ENCODE assay signal across 10 mouse cellular contexts in the genomic region with DNA sequence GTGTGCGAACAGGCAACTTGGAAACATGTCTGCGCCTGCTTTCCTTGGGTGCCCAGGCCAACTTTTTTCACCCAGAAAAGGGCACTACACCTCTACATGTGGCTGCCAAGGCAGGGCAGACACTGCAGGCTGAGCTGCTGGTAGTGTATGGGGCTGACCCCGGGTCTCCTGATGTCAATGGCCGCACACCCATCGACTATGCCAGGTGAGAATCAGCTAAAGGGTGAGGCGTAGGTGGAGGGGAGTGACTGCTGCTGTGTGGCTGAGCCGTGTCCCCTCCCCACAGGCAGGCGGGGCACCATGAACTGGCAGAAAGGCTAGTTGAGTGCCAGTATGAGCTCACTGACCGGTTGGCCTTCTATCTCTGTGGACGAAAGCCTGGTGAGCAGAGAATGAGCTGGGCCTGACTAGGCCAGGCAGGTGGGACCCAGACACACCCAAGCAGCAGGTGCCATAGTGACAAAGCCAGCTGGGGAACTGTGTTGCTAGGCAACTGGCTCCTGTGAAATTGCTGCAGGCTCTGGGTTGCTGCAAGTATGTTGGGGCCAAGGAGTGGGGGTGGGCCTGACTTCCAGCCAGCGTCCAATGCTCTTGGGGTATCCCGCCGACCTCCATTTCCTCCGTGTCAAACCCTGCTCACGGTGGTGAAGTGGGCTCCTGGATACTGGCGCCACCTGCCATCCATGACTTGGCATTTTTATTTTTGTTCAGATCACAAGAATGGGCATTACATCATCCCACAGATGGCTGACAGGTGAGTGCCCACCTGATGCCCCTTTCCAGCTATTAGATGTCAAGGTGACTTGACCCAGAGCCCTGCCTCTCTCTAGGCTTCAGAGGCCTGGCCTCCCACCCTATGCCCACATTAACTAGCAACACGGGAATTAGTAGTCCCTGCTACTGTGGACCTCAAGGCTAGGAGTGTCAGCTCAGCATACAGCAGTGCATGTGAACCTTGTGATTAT. TPM values are rescaled to one million over a fixed set of nuclear protein-coding genes. Genes with fewer than 3 reads are reported as not detected.
DNase-seq lines count a peak whose midpoint lies in the region; ATAC-seq and TF ChIP-seq lines count a peak whose summit lies in the region.
"Had no signal": no experiment of that assay in that cellular context is flagged by ENCODE, and none has a peak within 500 bp of the region (broad histone marks: within the 10 kb centered on the region; RNA-seq: fewer than 3 reads in every experiment).

No protein-coding gene starts in this region.

- peak; percentile 92 for DNase-seq in heart, adult 11 months
- DNase-seq in heart, postnatal 4 days, result no peak
- peak; percentile 14 for DNase-seq in liver, postnatal 0 days
- DNase-seq in MN1 (ENCODE audit: low spot score), result peak; percentile 56
- no peak for DNase-seq in forebrain, embryonic 14.5 days (ENCODE audit: low spot score)
- DNase-seq in c-Kit-positive CD71-positive TER-119-positive erythroid progenitor cells, embryonic 14.5 days (ENCODE audit: low spot score), result no peak

- H3K36me3 ChIP-seq in liver, postnatal 0 days (replicated peaks; ENCODE audit: insufficient read depth, low read length), result peaks cover 39% of the 10 kb centered on the region
- H3K36me3 ChIP-seq in liver, embryonic 12.5 days, result peaks cover 66% of the 10 kb centered on the region
- peaks cover 66% of the 10 kb centered on the region for H3K36me3 ChIP-seq in forebrain, embryonic 14.5 days (ENCODE audit: control insufficient read depth, insufficient read depth, low read length)

- no peak for TF ChIP-seq EP300 in liver, postnatal 0 days (IDR thresholded peaks at IDR 0.05; ENCODE audit: low read depth)

- no peaks in the 10 kb centered on the region for H3K27me3 ChIP-seq in liver, postnatal 0 days (ENCODE audit: insufficient read depth, low read length)
- H3K27me3 ChIP-seq in liver, embryonic 12.5 days (replicated peaks), result no peaks in the 10 kb centered on the region
- H3K27me3 ChIP-seq in forebrain, embryonic 14.5 days (replicated peaks; ENCODE audit: control insufficient read depth, insufficient read depth, low read length), result no peaks in the 10 kb centered on the region

- H3K4me2 ChIP-seq in liver, postnatal 0 days (ENCODE audit: low read depth, low read length), result no peak overlapping the region
- no peak overlapping the region for H3K4me2 ChIP-seq in liver, embryonic 12.5 days
- H3K4me2 ChIP-seq in forebrain, embryonic 14.5 days (ENCODE audit: low read length), result no peak overlapping the region
- H3K4me2 ChIP-seq: liver, embryonic 11.5 days had no signal

- TF ChIP-seq CTCF in liver, postnatal 0 days (IDR thresholded peaks at IDR 0.05; ENCODE audit: low read depth), result no peak

- no peak overlapping the region; the same call in 1 of the 2 replicates for H3K9ac ChIP-seq in liver, postnatal 0 days (replicated peaks)
- no peak overlapping the region for H3K9ac ChIP-seq in liver, embryonic 12.5 days
- H3K9ac ChIP-seq in forebrain, embryonic 14.5 days (ENCODE audit: low read length), result peak overlapping the region; percentile 17; the same call in 1 of the 2 replicates

- no peak for ATAC-seq in liver, postnatal 0 days
- ATAC-seq in liver, embryonic 12.5 days, result no peak
- ATAC-seq in forebrain, embryonic 14.5 days, result no peak
- ATAC-seq in inflammation-experienced regulatory T-cells, adult 6 months, result no peak

- H3K9me3 ChIP-seq in liver, postnatal 0 days (ENCODE audit: low read length), result no peaks in the 10 kb centered on the region
- H3K9me3 ChIP-seq in liver, embryonic 12.5 days (replicated peaks), result no peaks in the 10 kb centered on the region
- H3K9me3 ChIP-seq in forebrain, embryonic 14.5 days (replicated peaks; ENCODE audit: control insufficient read depth, low read length), result no peaks in the 10 kb centered on the region

- no peak overlapping the region for H3K27ac ChIP-seq in liver, postnatal 0 days (ENCODE audit: low read depth)
- no peak overlapping the region for H3K27ac ChIP-seq in liver, embryonic 12.5 days
- H3K27ac ChIP-seq in forebrain, embryonic 14.5 days (ENCODE audit: low read depth, low read length), result no peak overlapping the region

- peaks cover 15% of the 10 kb centered on the region for H3K4me1 ChIP-seq in liver, postnatal 0 days (ENCODE audit: insufficient read depth)
- peaks cover 32% of the 10 kb centered on the region for H3K4me1 ChIP-seq in liver, embryonic 12.5 days
- peaks cover 2% of the 10 kb centered on the region; the same call in 1 of the 2 replicates for H3K4me1 ChIP-seq in forebrain, embryonic 14.5 days (ENCODE audit: control insufficient read depth, insufficient read depth, low read length)

- no peak overlapping the region for H3K4me3 ChIP-seq in liver, postnatal 0 days (ENCODE audit: low read depth, low read length)
- H3K4me3 ChIP-seq in liver, embryonic 12.5 days, result no peak overlapping the region
- H3K4me3 ChIP-seq in forebrain, embryonic 14.5 days (ENCODE audit: low read depth, low read length), result no peak overlapping the region

- 83% methylated on average over 17 of the region's 17 CpGs for WGBS in liver, postnatal 0 days (ENCODE audit: insufficient replicate concordance)
- 86% methylated on average over 17 of the region's 17 CpGs for WGBS in liver, embryonic 12.5 days (ENCODE audit: insufficient replicate concordance)
- WGBS in forebrain, embryonic 14.5 days, result 78% methylated on average over 17 of the region's 17 CpGs

RNA-seq across cellular contexts. Expression of a gene that starts 7.3 kb away (rescaled TPM):
- 10 to 100 TPM; 76.8 to 81.0 TPM for total RNA-seq in heart, postnatal 4 days (2021)
- 2.1 and 2.5 TPM in 2 replicates for polyA plus RNA-seq in liver, postnatal 0 days (2015; fragmentation: Nextera tagmentation; extraction: Ambion mirVana)
- 3.1 and 3.2 TPM in 2 replicates for polyA plus RNA-seq in liver, embryonic 12.5 days (2016; fragmentation: Nextera tagmentation; extraction: Ambion mirVana)
- polyA plus RNA-seq in forebrain, embryonic 14.5 days (2014; fragmentation: Nextera tagmentation; extraction: Ambion mirVana), result 16.3 and 18.7 TPM in 2 replicates
- polyA plus RNA-seq in inflammation-experienced regulatory T-cells, adult 6 months (2017; shearing (Covaris generic)), result 10 to 100 TPM in 2 of 3 experiments, 1 to 10 TPM in 1; 9.4 to 13.7 (median 11.0) TPM

RNA-seq across cellular contexts. Expression of a gene that starts 11.2 kb away (rescaled TPM):
- total RNA-seq in heart, postnatal 4 days (2021), result 10 to 100 TPM; 17.3 to 17.4 TPM
- 0.53 and 0.72 TPM in 2 replicates for polyA plus RNA-seq in liver, postnatal 0 days (2015; fragmentation: Nextera tagmentation; extraction: Ambion mirVana)
- polyA plus RNA-seq in liver, embryonic 12.5 days (2016; fragmentation: Nextera tagmentation; extraction: Ambion mirVana), result 2.1 and 2.5 TPM in 2 replicates
- 25.3 and 32.7 TPM in 2 replicates for polyA plus RNA-seq in forebrain, embryonic 14.5 days (2014; fragmentation: Nextera tagmentation; extraction: Ambion mirVana)
- 1 to 10 TPM in 1 of 3 experiments, under 1 TPM in 2; 0.39 to 1.6 (median 0.91) TPM for polyA plus RNA-seq in inflammation-experienced regulatory T-cells, adult 6 months (2017; shearing (Covaris generic))

RNA-seq across cellular contexts. Expression of a gene that starts 14.3 kb away (rescaled TPM):
- 1 to 10 TPM; 1.4 to 1.5 TPM for total RNA-seq in heart, postnatal 4 days (2021)
- polyA plus RNA-seq in liver, postnatal 0 days (2015; fragmentation: Nextera tagmentation; extraction: Ambion mirVana), result 16.2 and 18.5 TPM in 2 replicates
- polyA plus RNA-seq in liver, embryonic 12.5 days (2016; fragmentation: Nextera tagmentation; extraction: Ambion mirVana), result 3.0 and 3.6 TPM in 2 replicates
- polyA plus RNA-seq in forebrain, embryonic 14.5 days (2014; fragmentation: Nextera tagmentation; extraction: Ambion mirVana), result 1.2 and 1.8 TPM in 2 replicates
- polyA plus RNA-seq in inflammation-experienced regulatory T-cells, adult 6 months (2017; shearing (Covaris generic)), result 1 to 10 TPM in 2 of 3 experiments, under 1 TPM in 1; 0.88 to 3.8 (median 3.5) TPM

RNA-seq across cellular contexts. Expression of a gene that starts 15.1 kb away (rescaled TPM):
- total RNA-seq in heart, postnatal 4 days (2021), result 10 to 100 TPM; 12.0 to 13.7 TPM
- 4.8 and 5.4 TPM in 2 replicates for polyA plus RNA-seq in liver, postnatal 0 days (2015; fragmentation: Nextera tagmentation; extraction: Ambion mirVana)
- polyA plus RNA-seq in liver, embryonic 12.5 days (2016; fragmentation: Nextera tagmentation; extraction: Ambion mirVana), result 9.3 and 11.1 TPM in 2 replicates
- 16.3 and 16.6 TPM in 2 replicates for polyA plus RNA-seq in forebrain, embryonic 14.5 days (2014; fragmentation: Nextera tagmentation; extraction: Ambion mirVana)
- 10 to 100 TPM in 1 of 3 experiments, 1 to 10 TPM in 2; 8.5 to 14.3 (median 8.7) TPM for polyA plus RNA-seq in inflammation-experienced regulatory T-cells, adult 6 months (2017; shearing (Covaris generic))

RNA-seq across cellular contexts. Expression of a gene that starts 18.4 kb away (rescaled TPM):
- not detected for total RNA-seq in heart, postnatal 4 days (2021)
- 0.18 and 0.28 TPM in 2 replicates for polyA plus RNA-seq in liver, postnatal 0 days (2015; fragmentation: Nextera tagmentation; extraction: Ambion mirVana)
- polyA plus RNA-seq in liver, embryonic 12.5 days (2016; fragmentation: Nextera tagmentation; extraction: Ambion mirVana), result 0.12 and 0.19 TPM in 2 replicates
- not detected in 2 replicates for polyA plus RNA-seq in forebrain, embryonic 14.5 days (2014; fragmentation: Nextera tagmentation; extraction: Ambion mirVana)
- polyA plus RNA-seq in inflammation-experienced regulatory T-cells, adult 6 months (2017; shearing (Covaris generic)), result 1 to 10 TPM in 1 of 3 experiments, under 1 TPM in 2; 0.33 to 1.6 (median 0.74) TPM
- polyA plus RNA-seq: brain, embryonic 14.5 days; liver, embryonic 11.5 days had no signal

Comparison
In these comparisons a context has a peak if more than half of its experiments do, and no peak if none do; other contexts are left out.
1. DNase-seq: peak in heart, adult 11 months (single experiment), liver, postnatal 0 days (single experiment) and MN1 (single experiment); none in heart, postnatal 4 days (single experiment), forebrain, embryonic 14.5 days (single experiment) and c-Kit-positive CD71-positive TER-119-positive erythroid progenitor cells, embryonic 14.5 days (single experiment).